In the genomic region with DNA sequence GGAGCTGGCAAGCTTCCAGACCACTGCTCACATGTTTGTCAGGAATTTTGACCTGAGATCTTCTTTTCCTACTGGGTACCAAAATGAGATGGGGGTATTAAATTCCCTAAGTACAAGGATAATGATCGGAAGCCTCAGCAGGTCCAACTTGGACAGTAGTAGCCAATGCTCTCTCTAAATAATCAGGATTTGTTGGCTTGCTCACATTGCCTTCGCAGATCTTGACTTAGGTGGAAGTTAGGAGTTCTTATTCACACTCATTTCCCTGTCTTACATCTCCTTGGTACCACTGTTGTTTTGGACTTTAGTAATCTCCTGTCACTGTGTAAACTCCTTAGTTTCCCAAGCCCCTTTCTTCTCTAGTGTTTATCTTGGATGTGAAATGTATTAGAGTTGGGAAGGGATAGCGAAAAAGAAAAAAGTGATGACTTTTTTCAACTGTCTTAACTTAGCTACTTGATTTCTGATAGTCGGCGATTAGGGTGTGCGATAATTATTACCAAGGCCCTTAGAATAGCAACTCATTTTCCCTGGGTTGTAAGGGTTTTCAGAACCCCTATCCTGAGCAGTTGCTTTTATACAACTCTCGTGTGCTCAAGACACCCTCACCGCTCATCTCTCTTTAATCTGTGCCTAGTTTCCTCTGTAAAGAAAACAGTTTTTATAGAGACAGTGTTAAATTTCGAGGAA, we compare ENCODE assay signal across 20 mouse cellular contexts. TPM values are rescaled to one million over a fixed set of nuclear protein-coding genes. Genes with fewer than 3 reads are reported as not detected.
A peak's percentile ranks its signal among the peaks of the same experiment; 100 is the strongest.
DNase-seq lines count a peak whose midpoint lies in the region; ATAC-seq and TF ChIP-seq lines count a peak whose summit lies in the region.
"Had no signal": no experiment of that assay in that cellular context is flagged by ENCODE, and none has a peak within 500 bp of the region (broad histone marks: within the 10 kb centered on the region; RNA-seq: fewer than 3 reads in every experiment).

No protein-coding gene starts in this region.

- H3K4me1 ChIP-seq in heart, adult 2 months (ENCODE audit: control insufficient read depth, insufficient read depth, low read length), result peaks cover 2% of the 10 kb centered on the region
- peaks cover 3% of the 10 kb centered on the region; the same call in 1 of the 2 replicates for H3K4me1 ChIP-seq in liver, adult 2 months (ENCODE audit: control insufficient read depth, insufficient read depth, low read length)
- peaks cover 16% of the 10 kb centered on the region for H3K4me1 ChIP-seq in heart, embryonic 15.5 days (replicated peaks)
- no peaks in the 10 kb centered on the region; the same call in 1 of the 2 replicates for H3K4me1 ChIP-seq in liver, embryonic 12.5 days

- no peak for TF ChIP-seq POLR2A in heart, adult 2 months (IDR thresholded peaks at IDR 0.05; ENCODE audit: insufficient read depth, low read depth, low read length)
- TF ChIP-seq POLR2A in liver, adult 2 months (IDR thresholded peaks at IDR 0.05; ENCODE audit: extremely low read depth, insufficient read depth, low read length), result no peak

- H3K4me2 ChIP-seq in heart, embryonic 15.5 days, result peak overlapping the region; percentile 71; the same call in 1 of the 2 replicates
- H3K4me2 ChIP-seq in liver, embryonic 12.5 days, result no peak overlapping the region; the same call in 1 of the 2 replicates

- peak overlapping the region; percentile 70 for H3K4me3 ChIP-seq in heart, adult 2 months
- peak overlapping the region; percentile 33; the same call in 1 of the 2 replicates for H3K4me3 ChIP-seq in liver, adult 2 months (ENCODE audit: insufficient read depth, low read depth, low read length)
- H3K4me3 ChIP-seq in heart, embryonic 15.5 days, result peak overlapping the region; percentile 66
- H3K4me3 ChIP-seq in liver, embryonic 12.5 days, result peak overlapping the region; percentile 39
- H3K4me3 ChIP-seq: myocyte had no signal

- whole genome bisulfite sequencing in heart, adult 2 months, result 22% methylated on average over 9 of the region's 9 CpGs
- 19% methylated on average over 9 of the region's 9 CpGs for WGBS in liver, adult 2 months
- 6% methylated on average over 9 of the region's 9 CpGs for WGBS in heart, embryonic 15.5 days
- WGBS in liver, embryonic 12.5 days (ENCODE audit: insufficient replicate concordance), result 19% methylated on average over 9 of the region's 9 CpGs

- intact Hi-C loops in heart, adult 2 months (cut with DNase I), result no loop called here
- intact Hi-C loops in heart, postnatal 10 days (cut with DNase I), result loop anchor here (5.0 to 10.0 kb wide), 2 partner anchors 145 to 332 kb away; no protein-coding TSS in a partner anchor

- TF ChIP-seq EP300 in heart, adult 2 months (IDR thresholded peaks at IDR 0.05; ENCODE audit: insufficient read depth, low read depth, low read length), result no peak

- H3K36me3 ChIP-seq in heart, adult 2 months (ENCODE audit: control insufficient read depth, insufficient read depth, low read length), result peaks cover 9% of the 10 kb centered on the region
- no peaks in the 10 kb centered on the region for H3K36me3 ChIP-seq in liver, adult 2 months (ENCODE audit: control insufficient read depth, insufficient read depth, low read length)
- no peaks in the 10 kb centered on the region for H3K36me3 ChIP-seq in heart, embryonic 15.5 days
- H3K36me3 ChIP-seq in liver, embryonic 12.5 days, result no peaks in the 10 kb centered on the region
- H3K36me3 ChIP-seq: embryonic facial prominence, embryonic 10.5 days; lung, embryonic 15.5 days; midbrain, embryonic 12.5 days had no signal

- H3K27me3 ChIP-seq in heart, adult 2 months (ENCODE audit: control insufficient read depth, insufficient read depth, low read length), result no peaks in the 10 kb centered on the region; the same call in 1 of the 2 replicates
- H3K27me3 ChIP-seq in liver, adult 2 months (ENCODE audit: control insufficient read depth, insufficient read depth, low read length), result peaks cover 24% of the 10 kb centered on the region
- 0 out of 2 replicates have a peak, but pooled peaks cover 3% of the 10 kb centered on the region for H3K27me3 ChIP-seq in heart, embryonic 15.5 days
- peaks cover 86% of the 10 kb centered on the region for H3K27me3 ChIP-seq in liver, embryonic 12.5 days (replicated peaks)

- H3K27ac ChIP-seq in heart, adult 2 months, result peak overlapping the region; percentile 93
- no peak overlapping the region for H3K27ac ChIP-seq in liver, adult 2 months (replicated peaks; ENCODE audit: insufficient read depth, low read depth, low read length)
- peak overlapping the region; percentile 95 for H3K27ac ChIP-seq in heart, embryonic 15.5 days
- no peak overlapping the region for H3K27ac ChIP-seq in liver, embryonic 12.5 days
- H3K27ac ChIP-seq: embryonic facial prominence, embryonic 10.5 days; kidney, postnatal 0 days; lung, embryonic 15.5 days; macrophage; midbrain, embryonic 12.5 days had no signal

- no peak for ATAC-seq in heart, embryonic 15.5 days (replicated peaks; ENCODE audit: insufficient number of reproducible peaks, insufficient read depth, low FRiP score, low read depth)
- ATAC-seq in liver, embryonic 12.5 days, result no peak
- no peak for ATAC-seq in CD4-positive, CD25-positive, alpha-beta regulatory T cell, adult 4 months

- DNase-seq in heart, adult 2 months, result no peak
- DNase-seq in heart, postnatal 10 days, result no peak
- DNase-seq in liver, adult 2 months (ENCODE audit: extremely low read depth, low read depth, low spot score), result no peak
- no peak for DNase-seq in liver
- DNase-seq: adrenal gland, adult 2 months; cerebellum, adult 9-10 months; gastrocnemius, postnatal 25 days; kidney, adult 18-20 months; thymus, postnatal 4 days had no signal

- H3K9me3 ChIP-seq in heart, embryonic 15.5 days (replicated peaks), result no peaks in the 10 kb centered on the region
- no peaks in the 10 kb centered on the region for H3K9me3 ChIP-seq in liver, embryonic 12.5 days (replicated peaks)
- H3K9me3 ChIP-seq: embryonic facial prominence, embryonic 10.5 days; lung, embryonic 15.5 days; midbrain, embryonic 12.5 days had no signal

- TF ChIP-seq CTCF in heart, adult 2 months (IDR thresholded peaks at IDR 0.05), result no peak
- TF ChIP-seq CTCF in liver, adult 2 months (IDR thresholded peaks at IDR 0.05; ENCODE audit: low read depth, low read length), result no peak

- H3K79me2 ChIP-seq in heart, adult 2 months (replicated peaks; ENCODE audit: control insufficient read depth, insufficient read depth, low read length), result no peaks in the 10 kb centered on the region
- H3K79me2 ChIP-seq in liver, adult 2 months (ENCODE audit: control insufficient read depth, insufficient read depth, low read length), result no peaks in the 10 kb centered on the region

- peak overlapping the region; percentile 54 for H3K9ac ChIP-seq in heart, adult 2 months (ENCODE audit: low read depth, low read length)
- H3K9ac ChIP-seq in liver, adult 2 months (ENCODE audit: low read depth, low read length), result no peak overlapping the region
- H3K9ac ChIP-seq in heart, embryonic 15.5 days, result peak overlapping the region; percentile 97
- no peak overlapping the region for H3K9ac ChIP-seq in liver, embryonic 12.5 days
- H3K9ac ChIP-seq: lung, embryonic 15.5 days; midbrain, embryonic 12.5 days had no signal

RNA-seq across cellular contexts. Expression of a gene that starts 1.5 kb away (rescaled TPM):
- 10 to 100 TPM; 83.0 to 83.2 TPM for total RNA-seq in heart, adult 2 months (2021)
- polyA plus RNA-seq in heart, adult 2 months (2012; rRNA removed), result 33.9 and 45.2 TPM in 2 replicates
- 100 to 1,000 TPM; 181 to 223 TPM for total RNA-seq in heart, postnatal 10 days (2021)
- 2.2 and 3.0 TPM in 2 replicates for total RNA-seq in liver, adult 2 months (2014; rRNA removed)
- polyA plus RNA-seq in liver, adult 2 months (2012; rRNA removed), result 0.52 and 0.67 TPM in 2 replicates
- polyA plus RNA-seq in heart, embryonic 15.5 days (2015; fragmentation: Nextera tagmentation; extraction: Ambion mirVana), result 62.6 and 70.1 TPM in 2 replicates
- polyA plus RNA-seq in liver, embryonic 12.5 days (2016; fragmentation: Nextera tagmentation; extraction: Ambion mirVana), result 1.8 and 1.9 TPM in 2 replicates
- polyA plus RNA-seq in CD4-positive, CD25-positive, alpha-beta regulatory T cell, adult 4 months (2017; shearing (Covaris generic)), result not detected
- total RNA-seq: gastrocnemius, postnatal 25 days; layer of hippocampus, postnatal 25 days; left cerebral cortex, postnatal 10 days had no signal
- polyA plus RNA-seq: kidney, postnatal 0 days; macrophage; myocyte had no signal

Comparison
In these comparisons a context has a peak if more than half of its experiments do, and no peak if none do; other contexts are left out.
1. H3K27ac ChIP-seq: peak in heart, adult 2 months (single experiment) and heart, embryonic 15.5 days (single experiment); none in liver, adult 2 months (single experiment) and liver, embryonic 12.5 days (single experiment).
2. H3K9ac ChIP-seq: peak in heart, adult 2 months (single experiment) and heart, embryonic 15.5 days (single experiment); none in liver, adult 2 months (single experiment) and liver, embryonic 12.5 days (single experiment).
3. RNA of a gene that starts 1.5 kb away (polyA plus RNA-seq): 62.6 to 70.1 TPM in heart, embryonic 15.5 days and 33.9 to 45.2 TPM in heart, adult 2 months; 1.8 to 1.9 TPM in liver, embryonic 12.5 days, 0.52 to 0.67 TPM in liver, adult 2 months and not detected in CD4-positive, CD25-positive, alpha-beta regulatory T cell, adult 4 months; every median in the first group is over 10 times any median in the second.
4. Peak in every context shown above with its lines, with median percentiles within 50 percentile points of each other: H3K4me3 ChIP-seq.